Mouse (Mus musculus): ENCODE data around the gene Pex16. TPM values are rescaled to one million over a fixed set of nuclear protein-coding genes. Genes with fewer than 3 reads are reported as not detected.
A peak's percentile ranks its signal among the peaks of the same experiment; 100 is the strongest.

The Pex16 gene
- polyA plus RNA-seq, 1 experiment from 2014 or later = 26.5 TPM

DNA sequence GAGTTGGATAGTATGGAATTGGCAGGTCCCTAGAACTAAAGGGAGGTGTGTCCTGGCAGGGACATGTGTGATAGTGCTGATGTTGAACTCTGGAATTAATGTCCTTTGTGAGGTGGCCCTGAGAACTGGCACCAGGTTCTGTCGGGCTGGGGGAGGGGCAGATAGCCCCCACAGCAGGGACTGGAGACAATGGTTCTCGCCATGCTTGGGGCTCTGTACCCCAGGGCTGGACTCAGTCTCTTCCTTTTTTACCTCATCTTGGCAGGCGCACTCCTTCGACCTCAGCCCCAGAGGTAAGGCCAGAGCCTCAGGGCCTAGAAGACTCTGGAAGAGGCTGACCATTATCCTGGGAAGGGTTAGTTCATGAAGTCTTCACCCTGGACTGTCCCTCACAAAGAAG lies 8.3 kb downstream of the Pex16 start:
- Histone ChIP-seq H3K27me3 (replicated peaks) (no peaks in the 10 kb centered on the region), H3K4me1 (peaks cover 8% of the 10 kb centered on the region), H3K36me3 (peaks cover 100% of the 10 kb centered on the region), H3K9ac (no peak overlapping the region), H3K4me3 (no peak overlapping the region), H3K27ac (no peak overlapping the region), H3K4me2 (replicated peaks) (no peak overlapping the region), H3K9me3 (no peaks in the 10 kb centered on the region)
- ATAC-seq (ENCODE audit: low FRiP score, low read depth) = no peak
- WGBS = 78% methylated on average over 4 of the region's 4 CpGs

- Histone ChIP-seq H3K27me3 (replicated peaks) (no peaks in the 10 kb centered on the region), H3K9ac (no peak overlapping the region), H3K4me1 (peaks cover 17% of the 10 kb centered on the region), H3K9me3 (no peaks in the 10 kb centered on the region), H3K4me2 (replicated peaks) (no peak overlapping the region), H3K4me3 (no peak overlapping the region), H3K36me3 (peaks cover 86% of the 10 kb centered on the region), H3K27ac (no peak overlapping the region)
- no peak for ATAC-seq (ENCODE audit: low FRiP score, low read depth)
- WGBS = 76% methylated on average over 4 of the region's 4 CpGs
Observed at GRCm38 (mm10) chr2:92384101-92384500, 9.6 kb downstream of the Pex16 start.

- ATAC-seq (ENCODE audit: low FRiP score, low read depth) = no peak
- Histone ChIP-seq H3K36me3 (peaks cover 73% of the 10 kb centered on the region), H3K9me3 (no peaks in the 10 kb centered on the region), H3K9ac (no peak overlapping the region), H3K4me1 (peaks cover 26% of the 10 kb centered on the region), H3K27me3 (replicated peaks) (no peaks in the 10 kb centered on the region), H3K4me2 (replicated peaks) (no peak overlapping the region), H3K4me3 (no peak overlapping the region), H3K27ac (no peak overlapping the region)
- WGBS = 87% methylated on average over 22 of the region's 22 CpGs
Observed at GRCm38 (mm10) chr2:92385113-92386051, 10.9 kb downstream of the Pex16 start.

GRCm38 (mm10) chr2:92386821-92387570 lies 12.5 kb downstream of the Pex16 start:
- Histone ChIP-seq H3K4me1 (peaks cover 43% of the 10 kb centered on the region), H3K27ac (no peak overlapping the region), H3K9me3 (no peaks in the 10 kb centered on the region), H3K4me3 (no peak overlapping the region), H3K27me3 (replicated peaks) (no peaks in the 10 kb centered on the region), H3K36me3 (peaks cover 57% of the 10 kb centered on the region), H3K9ac (no peak overlapping the region), H3K4me2 (replicated peaks) (peak overlapping the region; percentile 91)
- ATAC-seq (ENCODE audit: low FRiP score, low read depth) = no peak
- 93% methylated on average over 30 of the region's 30 CpGs for WGBS

DNA sequence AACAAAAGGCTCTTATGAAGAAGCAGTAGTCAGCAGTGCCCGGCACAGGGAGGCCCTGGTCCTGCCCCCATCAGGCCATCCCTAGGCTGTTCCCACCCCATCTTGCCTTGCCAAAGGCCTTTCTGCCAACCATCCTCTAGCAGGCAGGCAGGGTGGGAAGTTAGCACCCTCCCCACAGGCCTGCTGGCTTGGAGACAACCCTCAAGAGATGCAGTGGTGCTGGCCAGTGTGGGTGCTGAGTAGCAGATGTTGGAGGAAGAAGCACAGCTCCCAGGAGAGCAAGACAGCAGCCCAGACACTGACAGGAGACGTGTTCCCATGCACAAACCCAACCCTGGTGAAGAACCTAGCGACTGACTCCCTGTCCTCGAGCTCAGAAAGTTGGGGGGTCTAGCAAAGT lies 13.2 kb downstream of the Pex16 start:
- Histone ChIP-seq H3K4me3 (peak overlapping the region; percentile 11; the same call in 1 of the 2 replicates), H3K9me3 (no peaks in the 10 kb centered on the region), H3K27ac (no peak overlapping the region), H3K36me3 (peaks cover 51% of the 10 kb centered on the region), H3K9ac (0 out of 2 replicates have a peak overlapping the region, but pooled peaks have one; percentile 40), H3K27me3 (replicated peaks) (no peaks in the 10 kb centered on the region), H3K4me2 (replicated peaks) (peak overlapping the region; percentile 91), H3K4me1 (peaks cover 49% of the 10 kb centered on the region)
- WGBS = 73% methylated on average over 4 of the region's 4 CpGs
- no peak for ATAC-seq (ENCODE audit: low FRiP score, low read depth)

DNA sequence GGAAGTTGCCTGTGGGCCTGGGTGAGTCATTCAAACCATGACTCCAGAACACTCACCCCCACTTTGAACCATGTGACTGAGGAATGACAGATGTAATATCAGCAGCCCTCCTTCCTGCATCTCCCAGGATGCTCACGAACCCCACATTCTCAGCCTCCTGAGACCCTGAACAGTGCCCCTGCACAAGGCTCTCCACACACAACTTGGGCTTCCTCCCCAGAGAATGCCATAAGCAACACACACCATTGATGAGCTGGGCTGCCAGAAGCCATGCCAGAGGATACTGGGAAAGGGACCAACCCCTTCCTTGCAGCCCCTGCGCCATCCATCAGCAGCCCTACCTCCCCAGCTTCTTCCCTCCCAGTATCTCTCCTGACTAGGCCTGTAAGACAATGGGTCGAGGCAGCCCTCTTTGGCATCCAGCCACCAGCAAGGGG lies 13.6 kb downstream of the Pex16 start:
- 44% methylated on average over 3 of the region's 3 CpGs for whole genome bisulfite sequencing
- Histone ChIP-seq H3K27ac (no peak overlapping the region), H3K4me3 (peak overlapping the region; percentile 78), H3K4me1 (peaks cover 54% of the 10 kb centered on the region), H3K4me2 (replicated peaks) (peak overlapping the region; percentile 91), H3K9ac (peak overlapping the region; percentile 85), H3K9me3 (no peaks in the 10 kb centered on the region), H3K36me3 (peaks cover 46% of the 10 kb centered on the region), H3K27me3 (replicated peaks) (no peaks in the 10 kb centered on the region)
- ATAC-seq (ENCODE audit: low FRiP score, low read depth) = no peak

DNA sequence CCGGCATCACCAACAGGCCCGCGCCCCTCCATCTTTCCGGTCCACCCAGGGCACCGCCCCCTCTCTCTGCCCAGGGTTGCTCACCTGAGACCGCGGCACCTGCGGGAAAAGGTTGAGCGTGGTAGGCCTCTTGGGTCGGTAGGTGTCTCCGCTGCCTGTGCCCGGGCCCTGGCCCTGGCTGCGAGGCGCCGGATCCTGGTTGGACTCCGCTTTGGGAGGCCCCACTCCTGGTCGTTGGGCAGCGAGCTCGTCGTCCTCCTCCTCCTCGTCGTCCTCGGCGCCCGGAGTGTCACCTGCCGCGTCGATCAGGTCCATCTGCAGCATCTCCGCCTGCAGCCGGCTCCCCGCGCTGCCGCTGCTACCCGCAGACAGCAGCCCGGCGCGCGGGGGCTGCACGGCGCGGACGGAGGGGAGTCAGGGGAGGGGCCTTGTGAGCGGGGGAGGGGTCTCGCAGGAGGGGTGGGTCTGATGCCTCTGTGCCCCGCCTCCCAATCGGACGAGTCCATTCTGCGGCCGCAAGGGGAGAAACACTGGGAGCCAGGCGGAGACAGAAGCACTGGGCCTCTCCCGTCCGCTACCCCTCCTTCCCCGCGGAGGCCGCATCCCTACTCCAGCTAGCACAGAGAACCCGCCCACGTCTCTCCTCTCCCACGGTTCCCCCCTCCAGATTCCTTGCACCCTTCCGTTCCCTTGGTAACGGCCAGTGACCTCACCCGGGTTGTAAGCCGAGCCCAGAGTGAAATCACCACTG lies 14.6 kb downstream of the Pex16 start:
- WGBS = under 1% methylated on average over 62 of the region's 62 CpGs
- Histone ChIP-seq H3K36me3 (peaks cover 37% of the 10 kb centered on the region), H3K4me1 (peaks cover 60% of the 10 kb centered on the region), H3K9ac (peak overlapping the region; percentile 85), H3K27me3 (replicated peaks) (no peaks in the 10 kb centered on the region), H3K4me2 (replicated peaks) (peak overlapping the region; percentile 91), H3K9me3 (no peaks in the 10 kb centered on the region), H3K27ac (peak overlapping the region; percentile 59; the same call in 1 of the 2 replicates), H3K4me3 (peak overlapping the region; percentile 78)
- ATAC-seq (ENCODE audit: low FRiP score, low read depth) = peak; percentile 93

DNA sequence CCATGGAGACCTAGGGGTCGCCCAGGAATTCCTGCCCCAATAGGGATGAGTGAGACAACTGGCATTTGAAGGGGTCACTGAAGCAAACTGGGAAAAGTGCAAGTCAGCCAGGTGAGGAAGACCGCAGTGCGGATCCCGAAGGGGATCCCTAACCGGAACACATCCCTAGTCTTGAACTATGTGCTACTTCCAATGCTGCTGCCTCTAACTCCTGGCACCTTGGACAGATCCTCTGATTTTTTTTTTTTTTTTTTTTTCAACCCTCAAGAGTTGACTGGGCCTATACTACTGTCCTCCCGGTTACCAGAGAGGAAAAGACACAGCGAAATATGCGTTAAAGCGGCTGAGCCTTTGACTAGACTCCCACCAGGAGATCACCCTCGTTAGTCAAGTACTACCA lies 15.2 kb downstream of the Pex16 start:
- WGBS = 3% methylated on average over 10 of the region's 10 CpGs
- Histone ChIP-seq H3K4me1 (peaks cover 60% of the 10 kb centered on the region), H3K9ac (no peak overlapping the region), H3K4me2 (replicated peaks) (peak overlapping the region; percentile 91), H3K36me3 (peaks cover 31% of the 10 kb centered on the region), H3K4me3 (peak overlapping the region; percentile 78), H3K27ac (peak overlapping the region; percentile 37; the same call in 1 of the 2 replicates), H3K27me3 (replicated peaks) (no peaks in the 10 kb centered on the region), H3K9me3 (no peaks in the 10 kb centered on the region)
- no peak for ATAC-seq (ENCODE audit: low FRiP score, low read depth)

DNA sequence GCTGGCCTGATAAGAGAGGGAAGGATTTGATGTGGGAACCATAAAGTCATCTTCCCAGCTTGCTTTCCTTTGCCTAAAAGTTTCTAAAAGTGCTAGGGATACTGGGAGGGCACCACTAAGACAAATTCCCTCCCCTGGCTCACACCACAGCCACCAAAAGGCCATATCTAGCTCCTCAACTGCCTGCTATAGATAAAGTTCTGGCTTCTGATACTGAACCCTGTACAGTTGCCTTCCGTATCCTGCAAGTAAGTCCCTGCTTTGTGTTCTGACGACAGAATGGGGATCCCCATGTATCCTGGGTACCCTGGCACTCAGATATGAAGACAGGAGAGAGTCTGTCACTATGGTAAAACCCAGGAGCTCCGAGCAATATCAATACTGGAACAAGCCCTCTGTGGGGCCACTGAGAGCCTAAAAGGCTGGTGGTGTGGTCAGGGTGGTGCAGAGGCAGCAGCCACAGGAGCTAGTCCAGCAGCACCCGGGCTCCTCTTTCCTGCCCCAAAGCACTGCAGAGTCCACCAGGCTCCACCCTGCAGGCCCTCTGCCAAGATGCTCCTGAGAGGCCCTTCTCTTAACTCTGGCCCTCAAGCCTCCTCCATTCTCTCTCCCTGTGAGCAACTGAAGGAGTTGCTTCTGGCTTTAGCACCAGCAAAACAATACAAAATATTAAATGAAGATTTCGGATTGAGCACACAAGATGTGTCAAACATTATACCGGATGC lies 15.9 kb downstream of the Pex16 start:
- Histone ChIP-seq H3K4me1 (peaks cover 60% of the 10 kb centered on the region), H3K36me3 (peaks cover 24% of the 10 kb centered on the region), H3K27ac (peak overlapping the region; percentile 37; the same call in 1 of the 2 replicates), H3K4me3 (no peak overlapping the region), H3K9ac (no peak overlapping the region), H3K9me3 (no peaks in the 10 kb centered on the region), H3K4me2 (replicated peaks) (peak overlapping the region; percentile 91), H3K27me3 (replicated peaks) (no peaks in the 10 kb centered on the region)
- 80% methylated on average over 6 of the region's 6 CpGs for WGBS
- ATAC-seq (ENCODE audit: low FRiP score, low read depth) = no peak

GRCm38 (mm10) chr2:92391116-92391515 lies 16.6 kb downstream of the Pex16 start:
- H3K4me1 ChIP-seq = peaks cover 60% of the 10 kb centered on the region
- 90% methylated on average over 8 of the region's 8 CpGs for WGBS
- H3K9ac ChIP-seq = peak overlapping the region; percentile 67; the same call in 1 of the 2 replicates
- H3K9me3 ChIP-seq = no peaks in the 10 kb centered on the region
- peak overlapping the region; percentile 40; the same call in 1 of the 2 replicates for H3K4me3 ChIP-seq
- H3K27me3 ChIP-seq (replicated peaks) = no peaks in the 10 kb centered on the region
- peaks cover 16% of the 10 kb centered on the region for H3K36me3 ChIP-seq
- ATAC-seq (ENCODE audit: low FRiP score, low read depth) = no peak
- 0 out of 2 replicates have a peak overlapping the region, but pooled peaks have one; percentile 27 for H3K27ac ChIP-seq
- peak overlapping the region; percentile 91 for H3K4me2 ChIP-seq (replicated peaks)

- WGBS = 18% methylated on average over 11 of the region's 11 CpGs
- Histone ChIP-seq H3K4me2 (replicated peaks) (peak overlapping the region; percentile 91), H3K4me1 (peaks cover 60% of the 10 kb centered on the region)
Observed at GRCm38 (mm10) chr2:92391703-92392317, 17.3 kb downstream of the Pex16 start.

More at GRCm38 (mm10) chr2:92391703-92392317, 17.3 kb downstream of the Pex16 start:
- Histone ChIP-seq H3K36me3 (peaks cover 9% of the 10 kb centered on the region), H3K9ac (peak overlapping the region; percentile 67), H3K27ac (peak overlapping the region; percentile 85), H3K4me3 (peak overlapping the region; percentile 40), H3K9me3 (no peaks in the 10 kb centered on the region), H3K27me3 (replicated peaks) (no peaks in the 10 kb centered on the region)
- peak; percentile 2; the same call in 1 of the 2 replicates for ATAC-seq (ENCODE audit: low FRiP score, low read depth)

Data from neural tube, embryonic 12.5 days (tissue).